Mouse (Mus musculus): ENCODE data around the gene Arl15. TPM values are rescaled to one million over a fixed set of nuclear protein-coding genes. Genes with fewer than 3 reads are reported as not detected.
A peak's percentile ranks its signal among the peaks of the same experiment; 100 is the strongest.

The Arl15 gene
- polyA plus RNA-seq, 1 experiment from 2014 or later = 10.8 TPM

- Histone ChIP-seq H3K9ac (ENCODE audit: low read depth, low read length) (no peak overlapping the region), H3K4me1 (replicated peaks; ENCODE audit: insufficient read depth, low read length) (0 out of 2 replicates have a peak, but pooled peaks cover 1% of the 10 kb centered on the region), H3K27ac (no peak overlapping the region), H3K9me3 (replicated peaks; ENCODE audit: low read length) (no peaks in the 10 kb centered on the region), H3K27me3 (ENCODE audit: insufficient read depth, low read length) (no peaks in the 10 kb centered on the region), H3K4me3 (replicated peaks; ENCODE audit: low read depth, low read length) (no peak overlapping the region), H3K36me3 (ENCODE audit: insufficient read depth, low read length) (no peaks in the 10 kb centered on the region), H3K4me2 (ENCODE audit: low read length) (no peak overlapping the region)
- ATAC-seq (replicated peaks; ENCODE audit: low FRiP score, low read depth) (0 out of 2 replicates have a peak, but pooled peaks have one; percentile 60), DNase-seq (ENCODE audit: low spot score) (peak; percentile 76)
- peak; percentile 89 for TF ChIP-seq CTCF (IDR thresholded peaks at IDR 0.05; ENCODE audit: low read depth)
- WGBS = 59% methylated on average over 20 of the region's 20 CpGs
Measured at GRCm38 (mm10) chr13:113869212-113870205, 75.2 kb downstream of the Arl15 start.

GRCm38 (mm10) chr13:113870403-113870802 is 76.1 kb downstream of the Arl15 start:
- TF ChIP-seq CTCF (IDR thresholded peaks at IDR 0.05; ENCODE audit: low read depth) = no peak

GRCm38 (mm10) chr13:113871853-113872252 is 77.5 kb downstream of the Arl15 start:
- Histone ChIP-seq H3K9me3 (replicated peaks; ENCODE audit: low read length) (no peaks in the 10 kb centered on the region), H3K27me3 (ENCODE audit: insufficient read depth, low read length) (no peaks in the 10 kb centered on the region), H3K4me1 (replicated peaks; ENCODE audit: insufficient read depth, low read length) (0 out of 2 replicates have a peak, but pooled peaks cover 2% of the 10 kb centered on the region), H3K4me3 (replicated peaks; ENCODE audit: low read depth, low read length) (no peak overlapping the region), H3K4me2 (ENCODE audit: low read length) (peak overlapping the region; percentile 23; the same call in 1 of the 2 replicates), H3K9ac (ENCODE audit: low read depth, low read length) (no peak overlapping the region), H3K36me3 (ENCODE audit: insufficient read depth, low read length) (no peaks in the 10 kb centered on the region), H3K27ac (no peak overlapping the region)
- WGBS = 53% methylated on average over 13 of the region's 13 CpGs
- TF ChIP-seq CTCF (IDR thresholded peaks at IDR 0.05; ENCODE audit: low read depth) = no peak
- DNase-seq (ENCODE audit: low spot score) (no peak), ATAC-seq (replicated peaks; ENCODE audit: low FRiP score, low read depth) (no peak)

More at GRCm38 (mm10) chr13:113870403-113870802, 76.1 kb downstream of the Arl15 start:
- DNase-seq (ENCODE audit: low spot score) = no peak
- Histone ChIP-seq H3K36me3 (ENCODE audit: insufficient read depth, low read length) (no peaks in the 10 kb centered on the region), H3K27me3 (ENCODE audit: insufficient read depth, low read length) (no peaks in the 10 kb centered on the region), H3K9me3 (replicated peaks; ENCODE audit: low read length) (no peaks in the 10 kb centered on the region), H3K4me1 (replicated peaks; ENCODE audit: insufficient read depth, low read length) (0 out of 2 replicates have a peak, but pooled peaks cover 2% of the 10 kb centered on the region), H3K27ac (no peak overlapping the region), H3K4me2 (ENCODE audit: low read length) (no peak overlapping the region), H3K4me3 (replicated peaks; ENCODE audit: low read depth, low read length) (no peak overlapping the region), H3K9ac (ENCODE audit: low read depth, low read length) (no peak overlapping the region)
- WGBS = 76% methylated on average over 15 of the region's 15 CpGs
- ATAC-seq (replicated peaks; ENCODE audit: low FRiP score, low read depth) = no peak

- DNase-seq (ENCODE audit: low spot score) (no peak), ATAC-seq (replicated peaks; ENCODE audit: low FRiP score, low read depth) (no peak)
- H3K4me1 ChIP-seq (replicated peaks; ENCODE audit: insufficient read depth, low read length) = 0 out of 2 replicates have a peak, but pooled peaks cover 7% of the 10 kb centered on the region
- no peak overlapping the region for H3K27ac ChIP-seq
- H3K27me3 ChIP-seq (ENCODE audit: insufficient read depth, low read length) = no peaks in the 10 kb centered on the region
- H3K4me2 ChIP-seq (ENCODE audit: low read length) = no peak overlapping the region
- no peak overlapping the region for H3K4me3 ChIP-seq (replicated peaks; ENCODE audit: low read depth, low read length)
- 73% methylated on average over 4 of the region's 4 CpGs for WGBS
- no peaks in the 10 kb centered on the region for H3K36me3 ChIP-seq (ENCODE audit: insufficient read depth, low read length)
- no peaks in the 10 kb centered on the region for H3K9me3 ChIP-seq (replicated peaks; ENCODE audit: low read length)
- H3K9ac ChIP-seq (ENCODE audit: low read depth, low read length) = no peak overlapping the region
- TF ChIP-seq CTCF (IDR thresholded peaks at IDR 0.05; ENCODE audit: low read depth) = no peak
Measured at GRCm38 (mm10) chr13:113875724-113876123, 81.4 kb downstream of the Arl15 start.

- peak; percentile 98 for TF ChIP-seq CTCF (IDR thresholded peaks at IDR 0.05; ENCODE audit: low read depth)
- Histone ChIP-seq H3K4me2 (ENCODE audit: low read length) (no peak overlapping the region), H3K4me3 (replicated peaks; ENCODE audit: low read depth, low read length) (no peak overlapping the region), H3K4me1 (replicated peaks; ENCODE audit: insufficient read depth, low read length) (0 out of 2 replicates have a peak, but pooled peaks cover 14% of the 10 kb centered on the region), H3K27ac (no peak overlapping the region), H3K27me3 (ENCODE audit: insufficient read depth, low read length) (no peaks in the 10 kb centered on the region), H3K9ac (ENCODE audit: low read depth, low read length) (no peak overlapping the region), H3K9me3 (replicated peaks; ENCODE audit: low read length) (no peaks in the 10 kb centered on the region), H3K36me3 (ENCODE audit: insufficient read depth, low read length) (no peaks in the 10 kb centered on the region)
- DNase-seq (ENCODE audit: low spot score) (peak; percentile 88), ATAC-seq (replicated peaks; ENCODE audit: low FRiP score, low read depth) (no peak)
- 14% methylated on average over 5 of the region's 5 CpGs for WGBS
Measured at GRCm38 (mm10) chr13:113877420-113877819, 83.1 kb downstream of the Arl15 start.

- TF ChIP-seq CTCF (IDR thresholded peaks at IDR 0.05; ENCODE audit: low read depth) = no peak
- ATAC-seq (replicated peaks; ENCODE audit: low FRiP score, low read depth) (no peak), DNase-seq (ENCODE audit: low spot score) (no peak)
- H3K27ac ChIP-seq = no peak overlapping the region
- 87% methylated on average over 12 of the region's 12 CpGs for WGBS
- H3K4me2 ChIP-seq (ENCODE audit: low read length) = no peak overlapping the region
- no peaks in the 10 kb centered on the region for H3K9me3 ChIP-seq (replicated peaks; ENCODE audit: low read length)
- H3K4me3 ChIP-seq (replicated peaks; ENCODE audit: low read depth, low read length) = no peak overlapping the region
- H3K36me3 ChIP-seq (ENCODE audit: insufficient read depth, low read length) = no peaks in the 10 kb centered on the region
- 0 out of 2 replicates have a peak, but pooled peaks cover 14% of the 10 kb centered on the region for H3K4me1 ChIP-seq (replicated peaks; ENCODE audit: insufficient read depth, low read length)
- H3K9ac ChIP-seq (ENCODE audit: low read depth, low read length) = no peak overlapping the region
- no peaks in the 10 kb centered on the region for H3K27me3 ChIP-seq (ENCODE audit: insufficient read depth, low read length)
Measured at GRCm38 (mm10) chr13:113878571-113878970, 84.3 kb downstream of the Arl15 start.

Data from kidney, postnatal 0 days (tissue).